Mouse (Mus musculus) kidney, postnatal 0 days (tissue): ENCODE measurements around the gene Radil. TPM values are rescaled to one million over a fixed set of nuclear protein-coding genes. Genes with fewer than 3 reads are reported as not detected.
A peak's percentile ranks its signal among the peaks of the same experiment; 100 is the strongest.

Experiments
- ATAC-seq: fragments of 200-750 bp; cut with Nextera tagmentation; replicated peaks from 2 replicates; pipeline ENCODE4 v1.8.0; 2017; ENCODE audit warnings: low read depth, moderate number of reproducible peaks, moderate TSS enrichment, moderate library complexity; ENCODE audit not compliant: low FRiP score
- DNase-seq: peaks from one replicate; pipeline ENCODE4 v3.0.0-alpha.2; 2016; ENCODE audit warnings: low spot score
- H3K27ac ChIP-seq: fragments of 300-500 bp; sonication (generic); 2 replicates; pipeline ENCODE4 v1.5.1; 2014; ENCODE audit warnings: mild to moderate bottlenecking
- H3K27me3 ChIP-seq: fragments of 300-500 bp; sonication (generic); 2 replicates; pipeline ENCODE4 v1.6.1; 2014; ENCODE audit warnings: low read length, mixed read lengths; ENCODE audit not compliant: insufficient read depth
- H3K36me3 ChIP-seq: fragments of 300-500 bp; sonication (generic); 2 replicates; pipeline ENCODE4 v1.6.1; 2014; ENCODE audit warnings: low read length, mixed read lengths; ENCODE audit not compliant: insufficient read depth
- H3K4me1 ChIP-seq: fragments of 300-500 bp; sonication (generic); replicated peaks from 2 replicates; pipeline ENCODE4 v1.6.1; 2014; ENCODE audit warnings: antibody characterized with exemption, low read length, mixed read lengths; ENCODE audit not compliant: insufficient read depth
- H3K4me2 ChIP-seq: fragments of 300-500 bp; sonication (generic); 2 replicates; pipeline ENCODE4 v1.6.1; 2014; ENCODE audit warnings: mild to moderate bottlenecking, low read length, moderate library complexity, mixed read lengths
- H3K4me3 ChIP-seq: fragments of 300-500 bp; sonication (generic); replicated peaks from 2 replicates; pipeline ENCODE4 v1.5.1; 2014; ENCODE audit warnings: low read depth, low read length
- H3K9ac ChIP-seq: fragments of 300-500 bp; sonication (generic); 2 replicates; pipeline ENCODE4 v1.6.1; 2014; ENCODE audit warnings: low read depth, low read length
- H3K9me3 ChIP-seq: fragments of 300-500 bp; sonication (generic); replicated peaks from 2 replicates; pipeline ENCODE4 v1.6.1; 2016; ENCODE audit warnings: low read length, inconsistent platforms, mixed read lengths
- CTCF ChIP-seq: IDR thresholded peaks from 2 replicates; pipeline ENCODE4 v1.5.1; 2016; ENCODE audit warnings: antibody characterized with exemption, low read depth, mild to moderate bottlenecking, moderate library complexity
- WGBS: fragments of 180-500 bp; shearing (Covaris S2); extraction: QIAGEN DNeasy Blood & Tissue Kit; methylation state at CpG from one replicate; pipeline ENCODE4 v1.1.7; 2014; 5-methylcytosine and 5-hydroxymethylcytosine counted together
- polyA plus RNA-seq: library from polyadenylated mRNA; unstranded; fragments of >200 nt; fragmentation: Nextera tagmentation; extraction: Ambion mirVana; gene quantifications from 2 replicates; pipeline ENCODE4 v1.2.1, GENCODE M21; 2015

Radil gene
- polyA plus RNA-seq, 1 experiment from 2014 or later: 0.61 TPM

DNA sequence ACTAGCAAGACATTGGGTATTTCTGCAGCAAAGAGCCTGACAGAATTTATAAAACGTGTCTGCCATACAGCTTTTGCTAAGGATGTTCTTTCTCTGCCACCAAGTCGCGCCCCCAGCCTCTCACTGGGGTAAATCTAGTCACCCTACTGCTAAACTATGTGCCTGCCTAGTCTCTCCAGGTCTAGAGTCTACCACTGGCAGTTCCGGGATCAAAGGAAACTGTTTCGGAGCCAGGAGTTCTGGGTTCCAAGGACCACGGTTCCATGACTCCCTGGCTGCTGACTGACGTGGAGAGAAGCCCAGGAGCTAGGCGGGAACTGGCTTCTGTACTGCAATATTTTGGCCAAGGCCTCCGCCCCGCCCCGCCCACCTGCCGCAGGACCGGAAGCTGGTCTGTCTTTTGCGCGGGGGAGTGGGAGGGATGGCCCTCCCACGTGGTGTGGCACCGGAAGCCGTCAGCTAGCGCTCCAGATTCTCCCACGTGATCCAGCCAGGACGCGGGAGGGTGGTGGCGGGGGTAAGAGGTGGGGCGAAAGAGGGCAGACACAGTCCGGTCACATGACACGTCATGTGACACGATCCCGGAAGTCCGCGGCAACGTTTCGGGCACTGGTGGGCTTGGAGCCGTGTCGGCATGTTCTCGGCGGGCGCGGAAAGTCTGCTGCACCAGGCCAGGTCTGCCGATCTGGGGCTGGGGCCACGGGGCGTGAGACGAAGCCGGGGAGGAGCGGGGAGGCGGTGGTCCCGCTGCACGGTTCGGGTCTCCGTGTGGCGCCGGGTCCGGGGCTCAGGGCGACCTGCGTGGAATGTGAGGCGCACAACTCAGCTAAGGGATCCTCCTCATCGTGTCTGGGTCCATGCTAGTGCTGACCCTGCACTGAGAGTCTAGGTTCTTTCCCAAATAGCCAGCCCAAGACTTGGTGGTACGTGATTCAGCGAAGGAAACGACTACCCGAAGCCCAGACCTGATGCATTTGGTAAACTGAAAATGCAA is 87.1 kb downstream of the Radil start, which contains the start of gene Ap5z1:
Gene Ap5z1 (plus strand): TSS at position 484 of the 994 bp plus-strand sequence.
- Histone ChIP-seq H3K9me3 (no peaks in the 10 kb centered on the region), H3K4me2 (peak within 1 kb of the TSS; percentile 82), H3K27ac (peak within 1 kb of the TSS; percentile 90), H3K4me3 (peak within 1 kb of the TSS; percentile 86), H3K4me1 (0 out of 2 replicates have a peak, but pooled peaks cover 4% of the 10 kb centered on the region), H3K36me3 (peaks cover 24% of the 10 kb centered on the region; the same call in 1 of the 2 replicates), H3K27me3 (no peaks in the 10 kb centered on the region), H3K9ac (peak within 1 kb of the TSS; percentile 82)
- WGBS: 2% methylated on average over 59 of the region's 60 CpGs
- ATAC-seq (peak; percentile 87), DNase-seq (peak; percentile 98)
- no peak for TF ChIP-seq CTCF

DNA sequence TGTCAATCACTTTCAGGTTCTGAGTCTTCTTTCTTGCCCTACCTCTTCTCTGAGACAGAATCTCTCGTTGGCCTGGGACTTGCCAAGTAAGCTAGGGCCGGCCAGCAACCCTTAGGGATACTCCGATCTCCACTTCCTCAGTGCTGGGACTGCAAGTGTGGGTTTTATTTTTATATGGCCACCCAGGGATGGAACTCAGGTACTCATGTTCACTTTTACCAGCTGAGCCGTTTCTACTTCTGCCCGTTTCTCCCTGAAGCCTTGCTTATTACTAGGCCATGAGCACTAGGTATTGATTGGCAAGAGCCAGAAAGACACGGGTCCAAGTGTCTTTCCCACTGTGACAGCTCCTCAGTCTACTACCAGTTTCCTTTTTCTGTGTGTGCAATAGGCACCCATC is 87.9 kb downstream of the Radil start:
- Histone ChIP-seq H3K27me3 (no peaks in the 10 kb centered on the region), H3K36me3 (peaks cover 25% of the 10 kb centered on the region; the same call in 1 of the 2 replicates), H3K9me3 (no peaks in the 10 kb centered on the region), H3K4me1 (peaks cover 4% of the 10 kb centered on the region; the same call in 1 of the 2 replicates), H3K4me2 (peak overlapping the region; percentile 82), H3K27ac (peak overlapping the region; percentile 90), H3K4me3 (no peak overlapping the region), H3K9ac (peak overlapping the region; percentile 60; the same call in 1 of the 2 replicates)
- DNase-seq (no peak), ATAC-seq (no peak)
- WGBS: 86% methylated on average over 6 of the region's 6 CpGs
- TF ChIP-seq CTCF: no peak

DNA sequence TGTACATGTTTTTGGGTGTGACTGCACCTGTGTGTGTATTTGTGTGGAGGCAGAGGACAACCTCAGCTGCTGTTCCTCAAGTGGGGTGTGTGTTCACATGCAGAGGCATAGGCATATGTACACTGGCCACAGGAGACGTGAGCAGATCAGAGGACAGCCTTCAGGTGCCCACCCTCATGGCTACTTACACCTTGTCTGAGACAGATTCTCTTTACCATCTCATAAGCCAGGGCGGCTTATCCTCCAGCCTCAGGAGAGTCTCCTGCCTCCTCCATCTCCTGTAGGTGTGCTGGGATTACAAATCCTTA is 88.3 kb downstream of the Radil start:
- ATAC-seq (no peak), DNase-seq (no peak)
- H3K4me2 ChIP-seq: no peak overlapping the region
- H3K9me3 ChIP-seq: no peaks in the 10 kb centered on the region
- 92% methylated on average over 2 of the region's 2 CpGs for whole genome bisulfite sequencing
- H3K9ac ChIP-seq: no peak overlapping the region
- H3K27me3 ChIP-seq: no peaks in the 10 kb centered on the region
- no peak overlapping the region for H3K27ac ChIP-seq
- peaks cover 22% of the 10 kb centered on the region; the same call in 1 of the 2 replicates for H3K36me3 ChIP-seq
- no peak overlapping the region for H3K4me3 ChIP-seq
- H3K4me1 ChIP-seq: peaks cover 4% of the 10 kb centered on the region; the same call in 1 of the 2 replicates
- TF ChIP-seq CTCF: no peak

DNA sequence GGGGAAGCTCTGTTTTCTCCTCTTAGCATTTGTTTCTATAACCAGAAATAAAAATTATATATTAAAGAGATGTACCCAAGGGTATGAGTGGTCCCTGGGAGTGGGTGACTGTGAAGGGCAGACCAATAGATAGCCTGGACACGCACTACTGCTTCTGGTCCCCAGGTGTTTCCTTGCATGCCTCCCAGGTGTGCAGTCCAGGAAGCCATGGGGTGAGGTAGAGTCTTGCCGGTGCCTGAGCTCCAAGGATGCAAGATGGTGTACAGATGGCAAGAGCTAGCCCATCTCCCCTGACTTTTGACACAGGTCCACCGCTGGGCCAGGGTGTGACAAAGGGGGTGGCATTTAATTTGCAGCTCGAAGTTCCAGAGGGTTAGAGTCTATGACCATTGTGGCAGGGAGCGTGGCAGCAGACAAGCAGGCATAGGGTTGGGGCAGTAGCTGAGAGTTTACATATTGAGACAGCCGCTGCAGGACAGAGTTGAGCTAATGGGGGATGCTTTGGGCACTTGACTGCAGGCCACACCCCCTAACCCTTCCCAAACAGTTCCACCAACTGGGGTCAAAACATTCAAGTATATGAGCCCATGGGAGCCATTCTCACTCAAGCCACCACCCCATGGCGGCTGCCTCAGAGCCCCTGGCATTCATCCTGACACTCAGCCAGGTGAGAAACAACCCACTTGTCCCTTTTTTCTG is 88.8 kb downstream of the Radil start:
- Histone ChIP-seq H3K9me3 (no peaks in the 10 kb centered on the region), H3K9ac (no peak overlapping the region), H3K4me2 (no peak overlapping the region), H3K4me3 (no peak overlapping the region), H3K4me1 (peaks cover 4% of the 10 kb centered on the region; the same call in 1 of the 2 replicates), H3K36me3 (peaks cover 17% of the 10 kb centered on the region; the same call in 1 of the 2 replicates), H3K27ac (no peak overlapping the region), H3K27me3 (no peaks in the 10 kb centered on the region)
- WGBS: 93% methylated on average over 7 of the region's 7 CpGs
- TF ChIP-seq CTCF: no peak
- ATAC-seq (no peak), DNase-seq (no peak)

DNA sequence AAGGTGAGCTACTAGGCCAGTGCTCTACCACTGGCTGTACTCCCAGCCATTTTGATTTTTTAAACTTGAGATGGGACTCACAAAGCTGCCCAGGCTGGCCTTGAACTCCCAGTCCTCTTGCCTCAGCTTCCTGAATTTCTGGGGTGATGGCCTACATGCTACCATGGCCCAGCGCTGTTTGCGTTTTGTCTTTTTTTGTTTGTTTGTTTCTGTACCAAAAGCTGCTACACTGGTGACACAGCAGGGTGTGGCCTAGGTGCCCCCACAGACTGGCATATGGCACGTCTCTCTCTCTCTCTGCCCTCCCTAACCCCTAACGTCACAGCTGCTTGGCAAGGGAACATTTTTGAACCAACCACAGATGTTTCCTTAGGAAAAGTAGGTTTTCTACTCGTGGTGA is 91.1 kb downstream of the Radil start:
- Histone ChIP-seq H3K9me3 (no peaks in the 10 kb centered on the region), H3K4me1 (peaks cover 3% of the 10 kb centered on the region; the same call in 1 of the 2 replicates), H3K27me3 (no peaks in the 10 kb centered on the region), H3K4me3 (no peak overlapping the region), H3K9ac (no peak overlapping the region), H3K27ac (no peak overlapping the region), H3K36me3 (peaks cover 31% of the 10 kb centered on the region), H3K4me2 (no peak overlapping the region)
- no peak for DNase-seq
- TF ChIP-seq CTCF: no peak
- no peak for ATAC-seq
- 83% methylated on average over 5 of the region's 5 CpGs for WGBS
